Mouse (Mus musculus) lung, postnatal 0 days (tissue): ENCODE results near the gene Zfp142. TPM values are rescaled to one million over a fixed set of nuclear protein-coding genes. Genes with fewer than 3 reads are reported as not detected.

Source experiments
- ATAC-seq: fragments of 200-750 bp; cut with Nextera tagmentation; 2 replicates; pipeline ENCODE4 v1.8.0; 2017; ENCODE audit warnings: moderate library complexity
- DNase-seq: peaks from one replicate; pipeline ENCODE4 v3.0.0-alpha.2; 2016; ENCODE audit warnings: low spot score
- H3K27ac ChIP-seq: fragments of 300-500 bp; sonication (generic); 2 replicates; pipeline ENCODE4 v1.5.1; 2014; ENCODE audit warnings: antibody characterized with exemption, mild to moderate bottlenecking, low read length, mixed read lengths
- H3K27me3 ChIP-seq: fragments of 300-500 bp; sonication (generic); replicated peaks from 2 replicates; pipeline ENCODE4 v1.6.1; 2014; ENCODE audit warnings: low read length, mixed read lengths; ENCODE audit not compliant: insufficient read depth
- H3K36me3 ChIP-seq: fragments of 300-500 bp; sonication (generic); 2 replicates; pipeline ENCODE4 v1.6.1; 2014; ENCODE audit warnings: low read length, mixed read lengths; ENCODE audit not compliant: insufficient read depth
- H3K4me1 ChIP-seq: fragments of 300-500 bp; sonication (generic); 2 replicates; pipeline ENCODE4 v1.6.1; 2014; ENCODE audit warnings: antibody characterized with exemption, low read depth, low read length, mixed read lengths; ENCODE audit not compliant: insufficient read depth
- H3K4me2 ChIP-seq: fragments of 300-500 bp; sonication (generic); replicated peaks from 2 replicates; pipeline ENCODE4 v1.6.1; 2014; ENCODE audit warnings: low read depth, mild to moderate bottlenecking, low read length, moderate library complexity, mixed read lengths
- H3K4me3 ChIP-seq: fragments of 300-500 bp; sonication (generic); 2 replicates; pipeline ENCODE4 v1.5.1; 2014; ENCODE audit warnings: low read depth, low read length
- H3K9ac ChIP-seq: fragments of 300-500 bp; sonication (generic); replicated peaks from 2 replicates; pipeline ENCODE4 v1.6.1; 2014; ENCODE audit warnings: low read depth, mild to moderate bottlenecking
- H3K9me3 ChIP-seq: fragments of 300-500 bp; sonication (generic); 2 replicates; pipeline ENCODE4 v1.6.1; 2016; ENCODE audit warnings: low read length, mixed read lengths
- CTCF ChIP-seq: IDR thresholded peaks from 2 replicates; pipeline ENCODE4 v1.5.1; 2016; ENCODE audit warnings: antibody characterized with exemption, mild to moderate bottlenecking
- EP300 ChIP-seq: IDR thresholded peaks from 2 replicates; pipeline ENCODE4 v1.6.1; 2016; ENCODE audit warnings: antibody characterized with exemption, mild to moderate bottlenecking, control low read depth
- WGBS: fragments of 180-500 bp; shearing (Covaris S2); extraction: QIAGEN DNeasy Blood & Tissue Kit; methylation state at CpG from one replicate; pipeline ENCODE4 v1.1.7; 2014; 5-methylcytosine and 5-hydroxymethylcytosine counted together
- polyA plus RNA-seq: library from polyadenylated mRNA; unstranded; fragments of >200 nt; fragmentation: Nextera tagmentation; extraction: Ambion mirVana; gene quantifications from 2 replicates; pipeline ENCODE4 v1.2.1, GENCODE M21; 2015

The Zfp142 gene
- polyA plus RNA-seq, 1 experiment from 2014 or later = 2.7 TPM

DNA sequence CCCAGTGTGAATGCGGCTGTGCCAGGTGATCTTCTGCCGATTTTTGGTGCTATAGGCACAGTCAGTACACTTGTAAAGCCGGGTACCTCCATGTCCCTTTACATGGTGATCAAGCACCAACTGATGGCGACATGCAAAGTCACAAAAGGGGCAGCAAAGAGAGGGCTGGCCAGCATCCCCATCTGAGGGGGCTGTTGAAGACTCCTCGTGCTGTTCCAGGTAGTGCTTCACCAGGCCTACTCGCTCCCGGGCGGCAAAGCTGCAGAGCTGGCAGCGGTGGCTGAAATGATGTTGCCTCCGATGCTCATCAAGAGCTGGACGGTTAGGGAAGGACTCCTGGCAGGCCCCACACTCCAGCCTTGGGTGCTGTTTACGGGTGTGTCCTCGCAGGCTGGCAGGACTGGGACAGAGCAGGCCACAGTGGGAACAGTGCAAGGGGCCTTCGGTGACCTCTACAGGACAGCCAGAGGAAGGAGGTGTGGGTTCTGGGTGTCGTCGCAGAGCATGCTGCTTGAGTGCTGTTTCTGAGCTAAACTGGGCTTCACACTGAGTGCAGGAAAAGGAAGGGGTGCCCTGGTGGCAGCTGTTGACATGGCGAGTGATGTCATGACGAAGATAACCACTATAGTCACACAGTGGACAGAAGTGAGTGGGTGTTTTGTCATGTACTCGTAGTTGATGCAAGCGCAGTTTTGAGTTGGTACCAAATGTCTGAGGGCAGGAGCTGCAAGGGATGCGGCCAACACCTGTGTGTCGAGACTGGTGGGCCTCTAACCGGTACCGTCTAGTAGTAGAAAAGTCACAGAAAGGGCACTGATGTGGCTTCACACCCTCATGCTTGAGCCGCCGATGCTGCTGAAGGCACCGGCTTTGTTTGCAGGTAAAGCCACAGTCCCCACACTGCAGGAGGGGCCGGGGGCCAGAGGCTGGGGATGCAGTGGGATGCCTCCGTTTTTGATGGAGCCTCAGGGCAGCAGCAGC is 18.0 kb downstream of the Zfp142 start:
- Histone ChIP-seq H3K4me3 (no peak overlapping the region), H3K36me3 (peaks cover 63% of the 10 kb centered on the region), H3K4me2 (no peak overlapping the region), H3K27me3 (no peaks in the 10 kb centered on the region), H3K9ac (no peak overlapping the region), H3K9me3 (no peaks in the 10 kb centered on the region), H3K27ac (no peak overlapping the region), H3K4me1 (no peaks in the 10 kb centered on the region)
- WGBS = 90% methylated on average over 29 of the region's 29 CpGs
- TF ChIP-seq EP300 (no peak), CTCF (peak; percentile 22; the same call in 1 of the 2 replicates)
- ATAC-seq (no peak), DNase-seq (no peak)

DNA sequence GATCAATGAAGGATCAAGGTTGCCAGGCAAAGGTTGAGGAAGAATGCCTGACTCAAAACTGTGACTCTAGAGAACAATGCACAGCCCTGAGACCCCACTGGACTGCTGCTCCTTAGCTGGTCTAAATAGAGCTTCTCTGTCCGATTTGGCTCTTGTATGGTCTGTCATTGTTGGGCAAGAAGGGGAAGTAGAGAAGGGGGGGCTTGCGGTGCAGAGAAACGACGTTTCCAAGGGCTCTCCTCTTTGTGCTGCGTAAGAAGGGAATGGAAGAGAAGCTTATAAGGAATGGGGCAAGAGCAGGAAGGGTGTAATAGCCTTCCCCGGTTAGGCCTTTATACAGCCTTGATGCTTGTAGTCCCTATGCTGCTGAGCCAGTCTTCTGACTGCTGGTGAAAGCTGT is 22.2 kb downstream of the Zfp142 start:
- WGBS = 91% methylated on average over 6 of the region's 6 CpGs
- ATAC-seq (no peak), DNase-seq (no peak)
- no peak for TF ChIP-seq CTCF
- no peak for TF ChIP-seq EP300
- H3K9me3 ChIP-seq = no peaks in the 10 kb centered on the region
- no peaks in the 10 kb centered on the region for H3K27me3 ChIP-seq
- no peaks in the 10 kb centered on the region for H3K4me1 ChIP-seq
- no peak overlapping the region for H3K9ac ChIP-seq
- no peak overlapping the region for H3K27ac ChIP-seq
- H3K4me2 ChIP-seq = no peak overlapping the region
- no peak overlapping the region for H3K4me3 ChIP-seq
- peaks cover 33% of the 10 kb centered on the region for H3K36me3 ChIP-seq

DNA sequence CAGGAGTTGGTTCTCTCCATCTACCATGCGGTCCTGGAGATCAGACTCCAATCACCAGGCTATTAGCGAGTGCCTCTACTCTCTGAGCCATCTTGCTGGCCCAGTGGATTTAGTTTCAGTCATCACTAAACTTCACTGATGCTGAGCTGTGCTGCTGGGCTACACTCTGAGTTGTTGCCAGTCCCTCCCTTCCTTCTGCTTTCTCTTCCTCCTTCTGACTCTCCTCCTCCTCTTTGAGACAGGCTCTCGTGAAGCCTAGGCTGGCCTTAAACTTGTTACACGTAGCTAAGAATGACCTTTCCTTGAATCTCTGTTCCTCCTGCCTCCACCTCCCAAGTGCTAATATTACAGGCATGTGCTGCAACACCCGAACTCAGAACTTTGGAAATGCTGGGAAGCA is 29.0 kb downstream of the Zfp142 start:
- TF ChIP-seq CTCF (no peak), EP300 (no peak)
- H3K36me3 ChIP-seq = no peaks in the 10 kb centered on the region
- ATAC-seq (no peak), DNase-seq (no peak)
- 78% methylated on average over 5 of the region's 5 CpGs for WGBS
- no peak overlapping the region for H3K4me3 ChIP-seq
- H3K4me1 ChIP-seq = no peaks in the 10 kb centered on the region
- H3K27me3 ChIP-seq = no peaks in the 10 kb centered on the region
- no peak overlapping the region for H3K9ac ChIP-seq
- H3K27ac ChIP-seq = no peak overlapping the region
- H3K4me2 ChIP-seq = no peak overlapping the region
- no peaks in the 10 kb centered on the region for H3K9me3 ChIP-seq

DNA sequence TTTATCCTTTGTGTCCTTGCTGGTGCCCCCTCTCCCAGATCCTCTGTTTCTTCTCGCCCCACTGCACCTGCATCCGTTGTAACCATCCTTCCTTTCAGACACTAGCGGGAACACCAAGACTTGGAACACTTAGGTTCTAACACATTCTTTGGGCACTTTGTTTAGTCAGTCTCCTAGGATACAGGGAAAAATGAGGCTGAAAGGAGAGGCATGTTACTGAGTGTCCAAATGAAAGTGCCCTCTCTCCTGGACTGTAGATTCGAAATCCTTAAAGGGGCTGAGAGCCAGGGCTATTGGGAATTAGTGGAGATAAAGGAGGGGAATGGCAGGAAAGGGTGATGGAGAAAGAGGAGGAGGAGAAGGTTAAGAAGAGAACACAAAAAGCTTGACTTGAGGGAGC is 43.9 kb downstream of the Zfp142 start, which contains the start of gene Usp37:
TSS of gene Usp37 (minus strand) at position 101 of the 400 bp plus-strand sequence.
- Histone ChIP-seq H3K4me1 (no peaks in the 10 kb centered on the region), H3K4me3 (no peak within 1 kb of the TSS), H3K9me3 (no peaks in the 10 kb centered on the region), H3K4me2 (0 out of 2 replicates have a peak within 1 kb of the TSS, but pooled peaks have one; percentile 22), H3K9ac (no peak within 1 kb of the TSS), H3K27me3 (no peaks in the 10 kb centered on the region), H3K27ac (no peak within 1 kb of the TSS), H3K36me3 (no peaks in the 10 kb centered on the region)
- ATAC-seq (no peak), DNase-seq (no peak)
- 59% methylated on average over 4 of the region's 4 CpGs for WGBS
- TF ChIP-seq CTCF (no peak), EP300 (no peak)

DNA sequence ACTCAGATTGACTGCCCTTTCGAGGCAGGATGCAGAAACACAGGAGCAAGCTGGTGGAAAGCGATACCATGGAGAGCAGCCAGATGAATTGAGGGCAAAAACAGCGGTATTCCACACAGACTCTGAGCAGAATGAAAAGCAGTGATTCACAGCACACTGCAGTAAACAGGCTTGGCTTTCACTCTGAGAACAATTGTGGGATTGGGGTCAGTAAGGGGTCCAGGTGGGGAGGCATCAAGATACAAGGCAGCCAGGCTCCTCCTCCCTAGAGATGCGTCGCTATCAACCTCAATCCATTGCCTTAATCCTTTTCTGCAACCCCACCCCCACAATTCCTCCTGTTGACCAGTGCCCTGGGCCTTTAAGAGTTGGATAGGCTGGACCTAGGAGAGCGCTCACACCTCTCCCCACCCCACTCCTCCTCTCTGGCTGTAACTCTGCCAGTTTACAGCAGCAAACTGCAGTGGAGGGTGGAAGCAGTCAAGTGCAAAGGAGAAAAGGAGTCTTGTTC is 45.5 kb downstream of the Zfp142 start, which contains the start of gene Plcd4:
TSS of gene Plcd4 (plus strand) at position 438 of the 511 bp plus-strand sequence.
- H3K27ac ChIP-seq = no peak within 1 kb of the TSS
- no peak within 1 kb of the TSS for H3K4me3 ChIP-seq
- no peak for TF ChIP-seq EP300
- TF ChIP-seq CTCF = no peak
- H3K4me1 ChIP-seq = no peaks in the 10 kb centered on the region
- no peaks in the 10 kb centered on the region for H3K36me3 ChIP-seq
- no peaks in the 10 kb centered on the region for H3K27me3 ChIP-seq
- DNase-seq (peak; percentile 29), ATAC-seq (no peak; the same call in 1 of the 2 replicates)
- 6% methylated on average over 6 of the region's 6 CpGs for WGBS
- H3K9me3 ChIP-seq = no peaks in the 10 kb centered on the region
- H3K9ac ChIP-seq = no peak within 1 kb of the TSS
- H3K4me2 ChIP-seq = peak within 1 kb of the TSS; percentile 22; the same call in 1 of the 2 replicates

DNA sequence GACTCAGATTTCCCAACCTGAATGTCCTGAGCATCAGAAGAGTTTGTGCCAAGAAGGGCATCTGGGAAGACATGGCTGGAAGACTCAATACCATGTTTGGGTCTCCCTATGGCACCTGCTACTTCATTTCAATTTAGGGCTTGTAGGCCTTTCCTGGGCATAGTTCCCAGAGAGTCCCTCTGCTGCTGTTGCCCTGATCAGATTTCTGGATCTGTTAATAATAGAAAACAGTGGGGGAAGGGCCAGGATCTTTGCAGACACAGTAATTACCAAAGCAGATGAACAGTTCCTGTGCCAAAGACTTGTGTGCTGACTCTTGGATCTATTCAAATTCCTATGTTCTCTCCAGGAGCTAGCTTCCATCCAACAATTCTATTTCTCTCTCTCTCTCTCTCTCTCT is 49.4 kb downstream of the Zfp142 start:
- Histone ChIP-seq H3K9me3 (no peaks in the 10 kb centered on the region), H3K27me3 (no peaks in the 10 kb centered on the region), H3K36me3 (no peaks in the 10 kb centered on the region), H3K9ac (no peak overlapping the region), H3K4me1 (no peaks in the 10 kb centered on the region), H3K27ac (no peak overlapping the region), H3K4me2 (no peak overlapping the region), H3K4me3 (no peak overlapping the region)
- ATAC-seq (no peak), DNase-seq (no peak)
- no peak for TF ChIP-seq EP300
- TF ChIP-seq CTCF = no peak
